Mouse (Mus musculus) MEL (cell line): Measurements from ENCODE around the gene Scaper. TPM values are rescaled to one million over a fixed set of nuclear protein-coding genes. Genes with fewer than 3 reads are reported as not detected.

ENCODE experiments used
- DNase-seq: peaks from one replicate; pipeline ENCODE4 v3.0.0; 2011; ENCODE audit warnings: low read depth, low spot score
- H3K27ac ChIP-seq: 2 replicates; pipeline ENCODE4 v1.5.1; 2012; ENCODE audit warnings: low read depth, mild to moderate bottlenecking, control low read depth, low read length, moderate library complexity; ENCODE audit not compliant: control insufficient read depth
- H3K27me3 ChIP-seq, 2 experiments: fragments of 150-350 bp in 1 of 2; sonication (generic) in 1 of 2; 2 replicates each; pipeline ENCODE4 v1.6.1; 2012; ENCODE audit warnings: low read length in 2 of 2, mild to moderate bottlenecking in 2 of 2, improper control_type of control experiment in 1 of 2, moderate library complexity in 1 of 2; ENCODE audit not compliant: insufficient read depth in 2 of 2, control insufficient read depth in 1 of 2
- H3K36me3 ChIP-seq, 2 experiments: 2 replicates each; pipeline ENCODE4 v1.6.1; 2012 to 2014; ENCODE audit warnings: low read length in 2 of 2, improper control_type of control experiment in 1 of 2, inconsistent platforms in 1 of 2, mild to moderate bottlenecking in 1 of 2; ENCODE audit not compliant: insufficient read depth in 2 of 2, control insufficient read depth in 1 of 2
- H3K4me1 ChIP-seq, 2 experiments: fragments of 150-350 bp in 1 of 2; sonication (generic) in 1 of 2; 2 replicates each; pipeline ENCODE4 v1.6.1; 2012; ENCODE audit warnings: low read length in 2 of 2, improper control_type of control experiment in 1 of 2, mild to moderate bottlenecking in 1 of 2; ENCODE audit not compliant: insufficient read depth in 2 of 2, control insufficient read depth in 1 of 2
- H3K4me3 ChIP-seq, 2 experiments: fragments of 150-350 bp in 1 of 2; sonication (generic) in 1 of 2; 2 replicates each; pipeline ENCODE4 v1.5.1; 2012; ENCODE audit warnings: low read depth in 2 of 2, low read length in 2 of 2, mild to moderate bottlenecking in 2 of 2, moderate library complexity in 2 of 2, control low read depth in 1 of 2, improper control_type of control experiment in 1 of 2; ENCODE audit not compliant: control insufficient read depth in 1 of 2, insufficient read depth in 1 of 2
- H3K79me2 ChIP-seq: 2 replicates; pipeline ENCODE4 v1.6.1; 2012; ENCODE audit warnings: mild to moderate bottlenecking, low read length, moderate library complexity; ENCODE audit not compliant: control insufficient read depth, poor library complexity, insufficient read depth
- H3K9ac ChIP-seq: 2 replicates; pipeline ENCODE4 v1.6.1; 2012; ENCODE audit warnings: low read depth, mild to moderate bottlenecking, control low read depth, low read length, moderate library complexity; ENCODE audit not compliant: control insufficient read depth, poor library complexity, severe bottlenecking
- H3K9me3 ChIP-seq: fragments of 150-350 bp; sonication (generic); replicated peaks from 2 replicates; pipeline ENCODE4 v1.6.1; 2012; ENCODE audit warnings: mild to moderate bottlenecking, low read length, improper control_type of control experiment, moderate library complexity; ENCODE audit not compliant: insufficient read depth
- BHLHE40 ChIP-seq: IDR thresholded peaks from 2 replicates; pipeline ENCODE4 v1.6.1; 2012; ENCODE audit warnings: low read depth, mild to moderate bottlenecking, inconsistent platforms, low read length, improper control_type of control experiment, borderline replicate concordance
- CTCF ChIP-seq, 3 experiments: IDR thresholded peaks in 2 of 3; conservative IDR thresholded peaks in 1 of 3; 2 replicates each; pipeline ENCODE4 v1.5.1; 2011 to 2012; ENCODE audit warnings: low read length in 3 of 3, low read depth in 2 of 3, mild to moderate bottlenecking in 2 of 3, improper control_type of control experiment in 1 of 3, inconsistent platforms in 1 of 3, mixed read lengths in 1 of 3, moderate library complexity in 1 of 3; ENCODE audit not compliant: control insufficient read depth in 1 of 3, insufficient read depth in 1 of 3, poor library complexity in 1 of 3, severe bottlenecking in 1 of 3
- ELF1 ChIP-seq: IDR thresholded peaks from 2 replicates; pipeline ENCODE4 v1.6.1; 2014; ENCODE audit warnings: low read depth, mild to moderate bottlenecking, inconsistent platforms, low read length, improper control_type of control experiment, moderate library complexity
- ETS1 ChIP-seq: IDR thresholded peaks from 2 replicates; pipeline ENCODE4 v1.6.1; 2012; ENCODE audit warnings: low read depth, mild to moderate bottlenecking, inconsistent platforms, low read length, improper control_type of control experiment, moderate library complexity
- GABPA ChIP-seq: IDR thresholded peaks from 2 replicates; pipeline ENCODE4 v1.6.1; 2012; ENCODE audit warnings: low read depth, mild to moderate bottlenecking, inconsistent platforms, low read length, improper control_type of control experiment, moderate library complexity
- GATA1 ChIP-seq: IDR thresholded peaks from 2 replicates; pipeline ENCODE4 v1.6.1; 2011; ENCODE audit warnings: low read depth, low read length, improper control_type of control experiment
- HCFC1 ChIP-seq: IDR thresholded peaks from 2 replicates; pipeline ENCODE4 v1.6.1; 2012; ENCODE audit warnings: low read depth, mild to moderate bottlenecking, inconsistent platforms, low read length, improper control_type of control experiment, moderate library complexity
- MAX ChIP-seq: IDR thresholded peaks from 2 replicates; pipeline ENCODE4 v1.6.1; 2011; ENCODE audit warnings: low read length, improper control_type of control experiment
- MAZ ChIP-seq: IDR thresholded peaks from 2 replicates; pipeline ENCODE4 v1.6.1; 2012; ENCODE audit warnings: low read depth, mild to moderate bottlenecking, inconsistent platforms, low read length, improper control_type of control experiment
- MYB ChIP-seq: IDR thresholded peaks from 2 replicates; pipeline ENCODE4 v1.6.1; 2011; ENCODE audit warnings: mild to moderate bottlenecking, low read depth, low read length, improper control_type of control experiment
- MYC ChIP-seq: IDR thresholded peaks from 2 replicates; pipeline ENCODE4 v1.6.1; 2011; ENCODE audit warnings: low read depth, mild to moderate bottlenecking, low read length, improper control_type of control experiment, moderate library complexity
- NRF1 ChIP-seq: IDR thresholded peaks from 2 replicates; pipeline ENCODE4 v1.6.1; 2014; ENCODE audit warnings: low read depth, mild to moderate bottlenecking, inconsistent platforms, low read length, improper control_type of control experiment, moderate library complexity; ENCODE audit not compliant: poor library complexity, insufficient read depth, severe bottlenecking
- POLR2A ChIP-seq, 2 experiments: IDR thresholded peaks; 2 replicates each; pipeline ENCODE4 v1.6.1; 2011 to 2012; ENCODE audit warnings: low read length in 2 of 2, mild to moderate bottlenecking in 2 of 2, control low read depth in 1 of 2, improper control_type of control experiment in 1 of 2, low read depth in 1 of 2, moderate library complexity in 1 of 2; ENCODE audit not compliant: control insufficient read depth in 1 of 2, insufficient read depth in 1 of 2, poor library complexity in 1 of 2
- POLR2AphosphoS2 ChIP-seq: IDR thresholded peaks from 2 replicates; pipeline ENCODE4 v1.6.1; 2011; ENCODE audit warnings: low read length, improper control_type of control experiment
- POLR2AphosphoS5 ChIP-seq: IDR thresholded peaks from 2 replicates; pipeline ENCODE4 v1.6.1; 2012; ENCODE audit warnings: low read depth, borderline replicate concordance, mild to moderate bottlenecking, inconsistent platforms, low read length, moderate library complexity, mixed read lengths
- RCOR1 ChIP-seq: IDR thresholded peaks from 2 replicates; pipeline ENCODE4 v1.6.1; 2012; ENCODE audit warnings: low read depth, mild to moderate bottlenecking, inconsistent platforms, low read length, improper control_type of control experiment
- TAL1 ChIP-seq: IDR thresholded peaks from 2 replicates; pipeline ENCODE4 v1.6.1; 2012; ENCODE audit warnings: mild to moderate bottlenecking, inconsistent platforms, low read length, moderate library complexity, mixed read lengths
- TBP ChIP-seq: IDR thresholded peaks from 2 replicates; pipeline ENCODE4 v1.8.0; 2011; ENCODE audit warnings: low read depth, low read length, improper control_type of control experiment
- TCF12 ChIP-seq: IDR thresholded peaks from 2 replicates; pipeline ENCODE4 v1.6.1; 2014; ENCODE audit warnings: low read depth, mild to moderate bottlenecking, inconsistent platforms, low read length, improper control_type of control experiment, moderate library complexity
- UBTF ChIP-seq: IDR thresholded peaks from 2 replicates; pipeline ENCODE4 v1.6.1; 2012; ENCODE audit warnings: low read depth, mild to moderate bottlenecking, inconsistent platforms, low read length, improper control_type of control experiment, moderate library complexity, borderline replicate concordance; ENCODE audit not compliant: insufficient read depth
- USF2 ChIP-seq, 2 experiments: IDR thresholded peaks; 2 replicates each; pipeline ENCODE4 v1.6.1; 2011 to 2012; ENCODE audit warnings: improper control_type of control experiment in 2 of 2, low read length in 2 of 2, borderline replicate concordance in 1 of 2, inconsistent platforms in 1 of 2, low read depth in 1 of 2, mild to moderate bottlenecking in 1 of 2; ENCODE audit not compliant: insufficient read depth in 1 of 2
- ZC3H11A ChIP-seq: IDR thresholded peaks from 2 replicates; pipeline ENCODE4 v1.6.1; 2012; ENCODE audit warnings: low read depth, mild to moderate bottlenecking, inconsistent platforms, low read length, improper control_type of control experiment
- ZKSCAN1 ChIP-seq: IDR thresholded peaks from 2 replicates; pipeline ENCODE4 v1.6.1; 2012; ENCODE audit warnings: low read depth, mild to moderate bottlenecking, inconsistent platforms, low read length, improper control_type of control experiment, moderate library complexity
- ZMIZ1 ChIP-seq: IDR thresholded peaks from 2 replicates; pipeline ENCODE4 v1.6.1; 2012; ENCODE audit warnings: low read depth, mild to moderate bottlenecking, inconsistent platforms, low read length, improper control_type of control experiment, moderate library complexity
- polyA plus RNA-seq, 2 experiments: library from polyadenylated mRNA; stranded (reverse) in 1 of 2; unstranded in 1 of 2; fragments of >175 nt in 1 of 2; fragments of >200 nt in 1 of 2; gene quantifications; 2 replicates each; pipeline versions ENCODE4 v1.2.1 to v1.2.4; 2012; ENCODE audit warnings: low replicate concordance in 2 of 2, low read depth in 1 of 2; ENCODE audit not compliant: insufficient read length in 2 of 2, insufficient read depth in 1 of 2, missing spikeins in 1 of 2
- total RNA-seq: library from RNA; depleted of rRNA; stranded (reverse); fragments of 300-350 nt; gene quantifications from 2 replicates; pipeline ENCODE4 v1.2.3, GENCODE M21; 2012

Scaper gene
- total and polyA plus RNA-seq, 3 experiments, result 3.9 to 4.1 TPM; not detected in 1

GRCm38 (mm10) chr9:55576571-55576970 lies 361.3 kb downstream of the Scaper start:
- TF ChIP-seq HCFC1 (no peak), POLR2A (IDR thresholded peaks at IDR 0.05; ENCODE audit: control insufficient read depth in 1 of 2, insufficient read depth in 1 of 2, low read depth in 1 of 2, low read length in 2 of 2, poor library complexity in 1 of 2) (no peak), NRF1 (no peak), USF2 (IDR thresholded peaks at IDR 0.05; ENCODE audit: borderline replicate concordance in 1 of 2, insufficient read depth in 1 of 2, low read depth in 1 of 2, low read length in 2 of 2) (no peak), MYB (no peak), ETS1 (no peak), ZMIZ1 (no peak), ZC3H11A (no peak), GATA1 (no peak), POLR2AphosphoS5 (no peak), GABPA (no peak), MAX (no peak), TCF12 (no peak), TAL1 (no peak), ZKSCAN1 (no peak), UBTF (no peak), RCOR1 (no peak), BHLHE40 (no peak), CTCF (IDR thresholded peaks at IDR 0.05 in 2 of 3, conservative IDR thresholded peaks at IDR 0.05 in 1 of 3; ENCODE audit: control insufficient read depth in 1 of 3, insufficient read depth in 1 of 3, low read depth in 2 of 3, low read length in 3 of 3, poor library complexity in 1 of 3, severe bottlenecking in 1 of 3) (no peak), POLR2AphosphoS2 (no peak)
- Histone ChIP-seq H3K27me3 (no peaks in the 10 kb centered on the region), H3K79me2 (no peaks in the 10 kb centered on the region), H3K4me1 (no peaks in the 10 kb centered on the region), H3K4me3 (no peak overlapping the region), H3K9ac (no peak overlapping the region), H3K9me3 (no peaks in the 10 kb centered on the region), H3K36me3 (no peaks in the 10 kb centered on the region), H3K27ac (no peak overlapping the region)
- no peak for DNase-seq

GRCm38 (mm10) chr9:55571071-55571470 lies 366.8 kb downstream of the Scaper start:
- no peak for TF ChIP-seq GABPA
- TF ChIP-seq ELF1, result no peak
- TF ChIP-seq ETS1, result no peak
- no peak for TF ChIP-seq TBP
- TF ChIP-seq MAX, result no peak
- no peak for TF ChIP-seq MYC
- TF ChIP-seq TCF12, result no peak
- TF ChIP-seq MAZ, result no peak
- no peak overlapping the region for H3K27ac ChIP-seq
- H3K36me3 ChIP-seq, result no peaks in the 10 kb centered on the region
- no peaks in the 10 kb centered on the region for H3K79me2 ChIP-seq
- H3K4me1 ChIP-seq, result no peaks in the 10 kb centered on the region
- no peak overlapping the region for H3K4me3 ChIP-seq
- no peak overlapping the region for H3K9ac ChIP-seq
- H3K27me3 ChIP-seq, result no peaks in the 10 kb centered on the region
- DNase-seq, result no peak
- no peaks in the 10 kb centered on the region for H3K9me3 ChIP-seq
